Comparison of ENCODE assay signal across 8 mouse cellular contexts in the genomic region with DNA sequence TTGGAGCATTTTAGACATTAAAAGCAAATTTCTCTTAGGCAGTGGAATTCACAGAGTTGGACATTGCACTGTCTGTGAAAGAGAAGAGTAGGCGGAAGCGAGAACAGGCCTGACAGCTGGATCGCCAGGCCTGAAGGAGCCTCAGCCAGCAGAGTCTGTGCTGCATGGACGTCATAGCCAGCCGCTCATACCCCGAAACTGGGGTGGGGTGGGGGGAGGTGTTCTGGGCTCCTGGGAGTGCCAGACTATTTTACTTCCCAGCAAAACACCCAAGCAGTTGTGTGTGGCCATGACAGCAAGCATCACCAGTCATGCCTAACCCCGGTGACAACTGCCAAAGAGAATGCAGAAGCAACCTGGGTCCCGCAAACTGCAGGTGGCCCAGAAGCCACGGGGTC. TPM values are rescaled to one million over a fixed set of nuclear protein-coding genes. Genes with fewer than 3 reads are reported as not detected.
DNase-seq lines count a peak whose midpoint lies in the region; ATAC-seq and TF ChIP-seq lines count a peak whose summit lies in the region.

No protein-coding gene starts in this region.

- WGBS in heart, adult 2 months = 71% methylated on average over 9 of the region's 9 CpGs
- 85% methylated on average over 9 of the region's 9 CpGs for WGBS in heart, embryonic 10.5 days
- WGBS in embryonic facial prominence, embryonic 10.5 days = 84% methylated on average over 9 of the region's 9 CpGs
- WGBS in kidney, embryonic 16.5 days = 52% methylated on average over 9 of the region's 9 CpGs
- 56% methylated on average over 9 of the region's 9 CpGs for WGBS in midbrain, embryonic 14.5 days

- no peaks in the 10 kb centered on the region for H3K36me3 ChIP-seq in heart, adult 2 months (ENCODE audit: control insufficient read depth, insufficient read depth, low read length)
- H3K36me3 ChIP-seq in heart, embryonic 10.5 days = no peaks in the 10 kb centered on the region
- H3K36me3 ChIP-seq in embryonic facial prominence, embryonic 10.5 days (replicated peaks) = no peaks in the 10 kb centered on the region
- H3K36me3 ChIP-seq in kidney, embryonic 16.5 days (ENCODE audit: insufficient read depth, low read length) = no peaks in the 10 kb centered on the region
- H3K36me3 ChIP-seq in midbrain, embryonic 14.5 days (ENCODE audit: control insufficient read depth, insufficient read depth, low read length) = no peaks in the 10 kb centered on the region

- TF ChIP-seq CTCF in heart, adult 2 months (IDR thresholded peaks at IDR 0.05) = no peak

- no peak overlapping the region for H3K4me2 ChIP-seq in kidney, embryonic 16.5 days (replicated peaks; ENCODE audit: low read depth, low read length)
- no peak overlapping the region for H3K4me2 ChIP-seq in midbrain, embryonic 14.5 days (ENCODE audit: low read length)

- no peaks in the 10 kb centered on the region for H3K27me3 ChIP-seq in heart, adult 2 months (ENCODE audit: control insufficient read depth, insufficient read depth, low read length)
- 0 out of 2 replicates have a peak, but pooled peaks cover 11% of the 10 kb centered on the region for H3K27me3 ChIP-seq in heart, embryonic 10.5 days (ENCODE audit: insufficient read depth, poor library complexity, severe bottlenecking)
- no peaks in the 10 kb centered on the region for H3K27me3 ChIP-seq in embryonic facial prominence, embryonic 10.5 days (replicated peaks; ENCODE audit: low read depth, poor library complexity, severe bottlenecking)
- no peaks in the 10 kb centered on the region for H3K27me3 ChIP-seq in kidney, embryonic 16.5 days (ENCODE audit: insufficient read depth, low read length)
- no peaks in the 10 kb centered on the region for H3K27me3 ChIP-seq in midbrain, embryonic 14.5 days (ENCODE audit: control insufficient read depth, insufficient read depth, low read length)

- ATAC-seq in kidney, embryonic 16.5 days (ENCODE audit: low FRiP score, low TSS enrichment) = peak; percentile 33
- ATAC-seq in midbrain, embryonic 14.5 days (ENCODE audit: low FRiP score, low TSS enrichment) = no peak
- ATAC-seq in megakaryocyte progenitor cell, adult 5-6 weeks (replicated peaks; ENCODE audit: poor library complexity) = no peak

- DNase-seq in heart, adult 2 months = peak; percentile 39 to 47
- no peak for DNase-seq in heart, embryonic 10.5 days (ENCODE audit: low spot score)
- no peak for DNase-seq in embryonic facial prominence, embryonic 10.5 days (ENCODE audit: low spot score)
- DNase-seq in right cerebral cortex, postnatal 14 days = peak; percentile 40
- no peak for DNase-seq in midbrain, embryonic 14.5 days
- no peak for DNase-seq in testis, postnatal 14 days (ENCODE audit: low spot score)

- TF ChIP-seq EP300 in heart, adult 2 months (IDR thresholded peaks at IDR 0.05; ENCODE audit: insufficient read depth, low read depth, low read length) = no peak

- H3K9ac ChIP-seq in heart, adult 2 months (ENCODE audit: low read depth, low read length) = no peak overlapping the region
- H3K9ac ChIP-seq in kidney, embryonic 16.5 days (replicated peaks; ENCODE audit: low read length) = no peak overlapping the region
- H3K9ac ChIP-seq in midbrain, embryonic 14.5 days (replicated peaks; ENCODE audit: low read length) = no peak overlapping the region

- no peak overlapping the region for H3K4me3 ChIP-seq in heart, adult 2 months
- H3K4me3 ChIP-seq in heart, embryonic 10.5 days = no peak overlapping the region
- H3K4me3 ChIP-seq in embryonic facial prominence, embryonic 10.5 days = no peak overlapping the region
- no peak overlapping the region for H3K4me3 ChIP-seq in kidney, embryonic 16.5 days (ENCODE audit: low read length)
- no peak overlapping the region for H3K4me3 ChIP-seq in midbrain, embryonic 14.5 days (replicated peaks; ENCODE audit: low read depth, low read length)

- no peaks in the 10 kb centered on the region for H3K9me3 ChIP-seq in heart, embryonic 10.5 days
- H3K9me3 ChIP-seq in embryonic facial prominence, embryonic 10.5 days = no peaks in the 10 kb centered on the region
- no peaks in the 10 kb centered on the region for H3K9me3 ChIP-seq in kidney, embryonic 16.5 days (ENCODE audit: low read length)
- no peaks in the 10 kb centered on the region for H3K9me3 ChIP-seq in midbrain, embryonic 14.5 days (ENCODE audit: control insufficient read depth, low read length)

- intact Hi-C loops in heart, adult 2 months (cut with DNase I) = no loop called here

- peak overlapping the region; percentile 15; the same call in 1 of the 2 replicates for H3K27ac ChIP-seq in heart, adult 2 months
- H3K27ac ChIP-seq in heart, embryonic 10.5 days = no peak overlapping the region
- 0 out of 2 replicates have a peak overlapping the region, but pooled peaks have one; percentile 51 for H3K27ac ChIP-seq in embryonic facial prominence, embryonic 10.5 days (replicated peaks)
- H3K27ac ChIP-seq in kidney, embryonic 16.5 days (ENCODE audit: low read length) = peak overlapping the region; percentile 68
- no peak overlapping the region for H3K27ac ChIP-seq in midbrain, embryonic 14.5 days (replicated peaks; ENCODE audit: low read depth, low read length)

- H3K4me1 ChIP-seq in heart, adult 2 months (ENCODE audit: control insufficient read depth, insufficient read depth, low read length) = no peaks in the 10 kb centered on the region; the same call in 1 of the 2 replicates
- H3K4me1 ChIP-seq in heart, embryonic 10.5 days = 0 out of 2 replicates have a peak, but pooled peaks cover 7% of the 10 kb centered on the region
- peaks cover 23% of the 10 kb centered on the region for H3K4me1 ChIP-seq in embryonic facial prominence, embryonic 10.5 days
- peaks cover 30% of the 10 kb centered on the region for H3K4me1 ChIP-seq in kidney, embryonic 16.5 days (ENCODE audit: insufficient read depth, low read length)
- H3K4me1 ChIP-seq in midbrain, embryonic 14.5 days (ENCODE audit: control insufficient read depth, insufficient read depth, low read length) = 0 out of 2 replicates have a peak, but pooled peaks cover 4% of the 10 kb centered on the region

- no peaks in the 10 kb centered on the region for H3K79me2 ChIP-seq in heart, adult 2 months (replicated peaks; ENCODE audit: control insufficient read depth, insufficient read depth, low read length)

- no peak for TF ChIP-seq POLR2A in heart, adult 2 months (IDR thresholded peaks at IDR 0.05; ENCODE audit: insufficient read depth, low read depth, low read length)

RNA-seq across cellular contexts. Expression of gene Bcl7a, which starts 16.9 kb away (rescaled TPM):
- 10 to 100 TPM in 1 of 2 experiments, 1 to 10 TPM in 1; 9.2 to 10.3 TPM for total RNA-seq in heart, adult 2 months (2021)
- 6.3 and 8.3 TPM in 2 replicates for polyA plus RNA-seq in heart, adult 2 months (2012; rRNA removed)
- polyA plus RNA-seq in heart, embryonic 10.5 days (2016; fragmentation: Nextera tagmentation; extraction: Ambion mirVana) = 16.3 and 21.9 TPM in 2 replicates
- polyA plus RNA-seq in embryonic facial prominence, embryonic 10.5 days (2016; fragmentation: Nextera tagmentation; extraction: Ambion mirVana) = 41.7 and 42.8 TPM in 2 replicates
- 40.0 and 47.9 TPM in 2 replicates for polyA plus RNA-seq in kidney, embryonic 16.5 days (2015; fragmentation: Nextera tagmentation; extraction: Ambion mirVana)
- 42.4 and 44.0 TPM in 2 replicates for polyA plus RNA-seq in midbrain, embryonic 14.5 days (2014; fragmentation: Nextera tagmentation; extraction: Ambion mirVana)
- 16.3 and 20.0 TPM in 2 replicates for total RNA-seq in megakaryocyte progenitor cell, adult 5-6 weeks (2015)
- total RNA-seq in megakaryocyte progenitor cell, adult 5-6 weeks (2017) = 14.7 and 17.5 TPM in 2 replicates

Comparison
In these comparisons a context has a peak if more than half of its experiments do, and no peak if none do; other contexts are left out.
1. DNase-seq: peak in heart, adult 2 months (2 of 2) and right cerebral cortex, postnatal 14 days (single experiment); none in heart, embryonic 10.5 days (single experiment), embryonic facial prominence, embryonic 10.5 days (single experiment), midbrain, embryonic 14.5 days (single experiment) and testis, postnatal 14 days (single experiment).
2. H3K27ac ChIP-seq: peak in heart, adult 2 months (single experiment), embryonic facial prominence, embryonic 10.5 days (single experiment) and kidney, embryonic 16.5 days (single experiment); none in heart, embryonic 10.5 days (single experiment) and midbrain, embryonic 14.5 days (single experiment).